Mouse (Mus musculus) mouse embryonic stem cell (cell line): ENCODE results near the gene Setmar.

ENCODE experiments used
- in situ Hi-C, 2 experiments: fragments of 300-500 bp; cut with MboI; formaldehyde crosslinking; loops; 1 replicate in 1 of 2; 3 replicates in 1 of 2; pipeline ENCODE4 v1.14.3; 2019 to 2020; ENCODE audit warnings: low sequenced_read_pairs in 2 of 2, low pct_unique_long_range_greater_than_20kb in 1 of 2, mixed read lengths in 1 of 2; ENCODE audit not compliant: unreplicated experiment in 1 of 2

Gene Setmar

DNA sequence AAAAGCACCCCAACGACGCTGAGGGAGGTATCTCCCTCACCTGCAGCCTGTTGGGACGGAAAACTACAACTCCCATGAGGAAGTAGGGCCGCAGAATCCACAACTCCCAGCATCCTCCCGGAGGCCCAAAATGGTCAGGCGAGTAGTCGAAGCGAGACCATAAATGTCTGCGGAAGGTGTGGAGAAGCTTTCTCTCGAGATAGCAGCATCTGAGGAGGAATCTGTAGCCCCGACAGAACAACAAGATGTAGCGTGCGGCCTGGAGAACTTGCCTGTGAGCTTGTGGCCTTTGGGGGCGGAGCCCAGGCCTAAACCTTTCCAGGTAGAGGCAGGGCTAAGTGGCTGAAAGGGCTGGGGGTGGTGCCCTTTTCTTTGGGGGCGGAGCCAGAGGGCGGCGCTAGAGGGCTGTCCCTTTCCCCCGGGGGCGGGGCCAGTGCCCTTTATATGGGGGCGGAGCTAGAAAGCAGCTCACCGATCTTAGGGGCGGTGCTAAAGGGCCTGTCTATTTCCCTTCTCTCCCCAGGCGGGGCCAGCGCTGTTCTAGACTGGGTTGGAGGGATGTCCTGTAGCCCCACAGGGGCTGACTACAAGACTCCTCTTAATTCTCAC, at the start of gene Setmar:
Gene Setmar (plus strand): TSS at position 128 of the 609 bp plus-strand sequence.
- in situ Hi-C loops: loop anchor here (25.0 kb wide), 1 partner anchor 1253 kb away; the partner anchor contains the start of gene Crbn (in 2 of the 2)

DNA sequence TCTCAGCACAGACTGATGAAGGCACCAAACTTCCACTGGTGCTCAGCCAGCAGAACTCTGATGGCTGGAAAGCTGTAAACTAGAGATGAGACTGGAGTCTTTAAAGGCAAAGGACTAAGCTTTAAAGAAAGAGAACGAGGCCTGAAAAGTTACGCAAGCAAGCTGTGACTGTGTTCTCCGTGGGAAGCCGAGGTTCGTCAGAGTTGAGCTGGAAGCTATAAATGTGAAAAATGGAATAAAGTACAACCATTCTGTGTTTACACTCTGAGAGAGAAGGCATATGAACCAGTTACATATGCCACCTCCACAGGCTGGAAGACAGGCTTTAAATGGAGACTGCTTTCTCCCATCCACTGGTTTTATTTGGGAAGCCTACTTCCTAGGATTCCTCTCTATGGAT, 43.2 kb upstream of the Setmar start:
- in situ Hi-C loops: no loop called here

DNA sequence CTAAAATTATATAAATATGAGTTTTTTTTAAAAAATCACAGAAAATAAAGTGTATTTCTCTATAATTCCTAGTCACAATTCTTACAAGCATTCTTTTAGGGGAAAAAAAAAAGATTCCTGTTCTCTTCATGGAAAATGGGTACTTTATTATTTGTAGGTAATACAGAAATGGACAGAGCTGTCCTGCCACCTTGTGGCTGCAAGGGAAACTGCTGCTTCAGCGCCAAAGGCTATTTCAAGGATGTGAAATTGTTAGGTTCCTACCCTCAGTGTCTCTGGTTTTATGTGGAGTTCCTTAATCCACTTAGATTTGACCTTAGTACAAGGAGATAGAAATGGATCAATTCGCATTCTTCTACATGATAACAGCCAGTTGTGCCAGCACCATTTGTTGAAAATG, 9.8 kb upstream of the Setmar start:
- in situ Hi-C loops: loop anchor here (25.0 kb wide), 1 partner anchor 1243 kb away; the partner anchor contains the start of gene Crbn (in 2 of the 2)

DNA sequence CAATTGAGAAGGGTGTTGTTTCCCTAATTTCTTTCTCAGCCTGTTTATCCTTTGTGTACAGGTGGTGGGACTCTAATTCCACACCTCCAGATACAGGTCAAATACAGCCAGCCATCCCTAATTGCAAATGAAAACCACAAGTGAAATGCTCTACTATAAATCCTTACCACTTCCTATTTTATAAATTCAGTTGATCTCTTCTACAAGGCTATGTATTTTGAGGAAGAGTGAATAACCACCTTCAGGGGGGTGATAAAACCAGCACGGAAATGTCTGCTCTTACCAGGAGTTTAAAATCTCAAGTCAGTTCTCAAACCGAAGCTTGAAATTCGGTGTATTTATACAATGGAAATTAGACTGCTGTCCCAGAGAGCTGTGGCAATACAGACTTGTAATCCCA, 8.9 kb upstream of the Setmar start:
- in situ Hi-C loops: loop anchor here (25.0 kb wide), 1 partner anchor 1244 kb away; the partner anchor contains the start of gene Crbn (in 2 of the 2)

DNA sequence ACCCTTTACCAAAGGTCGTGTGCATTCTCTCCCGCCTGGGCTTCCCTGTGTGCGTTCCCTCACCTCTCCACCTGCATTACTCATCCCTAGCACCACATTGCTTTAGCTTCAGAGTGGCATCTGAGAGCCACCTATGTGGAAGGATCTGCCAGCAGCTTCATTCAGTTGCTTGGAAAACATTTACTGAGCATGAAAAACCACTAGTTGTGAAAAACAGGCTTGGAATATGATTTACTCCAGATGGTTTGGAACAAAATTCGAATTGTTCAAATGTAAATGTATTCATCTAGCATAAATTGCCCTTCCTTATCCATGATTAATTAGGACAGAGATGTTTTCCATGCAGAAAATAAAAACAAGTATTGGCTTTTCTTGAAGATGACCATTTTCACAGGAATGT, 7.5 kb upstream of the Setmar start:
- in situ Hi-C loops: loop anchor here (25.0 kb wide), 1 partner anchor 1245 kb away; the partner anchor contains the start of gene Crbn (in 2 of the 2)

DNA sequence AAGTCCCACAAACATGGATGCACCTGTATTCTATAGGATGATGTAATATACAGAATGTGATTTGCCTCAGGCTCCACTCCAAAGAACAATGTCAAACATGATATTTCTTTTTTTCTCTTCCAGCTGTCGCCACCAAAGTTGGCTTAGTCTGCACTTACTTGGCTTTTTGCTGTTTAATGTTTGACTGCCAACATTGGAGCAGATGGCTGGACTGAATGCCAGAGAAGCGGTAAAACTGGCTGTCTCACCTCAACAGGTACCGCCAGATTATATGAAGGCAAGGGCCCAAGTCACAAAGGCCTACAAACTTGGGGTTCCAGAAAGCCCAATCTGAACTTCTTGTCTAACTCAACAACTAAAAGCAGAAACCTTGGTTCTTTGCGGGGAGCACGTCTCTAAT, 6.8 kb upstream of the Setmar start:
- in situ Hi-C loops: loop anchor here (25.0 kb wide), 1 partner anchor 1246 kb away; the partner anchor contains the start of gene Crbn (in 2 of the 2)

DNA sequence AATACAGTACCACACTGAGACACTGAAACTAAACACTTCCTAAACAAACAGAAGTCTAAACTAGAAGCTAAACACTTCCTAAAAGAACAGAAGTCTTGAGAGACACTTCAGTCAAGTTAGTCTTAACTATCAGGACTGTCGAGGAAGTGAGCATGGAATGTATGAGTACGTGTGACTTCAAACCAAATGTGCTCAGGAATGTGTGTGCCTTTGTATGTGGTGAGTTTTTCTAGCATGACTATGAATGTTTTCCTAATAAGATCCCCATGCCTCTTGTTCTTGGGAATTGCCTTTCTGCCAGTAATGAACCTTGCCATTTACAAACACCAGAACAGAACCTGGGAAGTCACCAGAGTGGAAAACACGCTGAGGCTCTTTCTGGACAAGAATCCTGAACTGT, 3.7 kb upstream of the Setmar start:
- in situ Hi-C loops: loop anchor here (25.0 kb wide), 1 partner anchor 1249 kb away; the partner anchor contains the start of gene Crbn (in 2 of the 2)

DNA sequence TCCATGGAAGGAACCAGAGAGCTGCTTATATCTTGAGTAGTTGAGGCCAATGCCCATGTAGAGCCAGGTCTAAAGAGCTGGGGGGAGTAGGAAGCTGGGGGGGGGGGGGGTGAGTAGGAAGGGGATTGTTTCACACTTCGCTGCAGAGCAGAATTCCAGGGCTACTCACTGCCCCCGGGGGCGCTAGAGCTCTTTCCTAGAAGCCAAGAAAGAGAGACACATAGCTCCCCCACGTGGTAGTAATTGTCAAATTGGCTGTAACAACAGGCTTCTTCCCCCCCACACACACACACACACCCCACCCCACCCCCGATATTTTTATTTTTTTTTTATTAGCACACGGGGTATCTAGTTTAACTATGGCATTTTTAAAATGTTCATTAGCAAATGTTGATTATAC, 738 bp downstream of the Setmar start:
- in situ Hi-C loops: loop anchor here (25.0 kb wide), 1 partner anchor 1253 kb away; the partner anchor contains the start of gene Crbn (in 2 of the 2)

DNA sequence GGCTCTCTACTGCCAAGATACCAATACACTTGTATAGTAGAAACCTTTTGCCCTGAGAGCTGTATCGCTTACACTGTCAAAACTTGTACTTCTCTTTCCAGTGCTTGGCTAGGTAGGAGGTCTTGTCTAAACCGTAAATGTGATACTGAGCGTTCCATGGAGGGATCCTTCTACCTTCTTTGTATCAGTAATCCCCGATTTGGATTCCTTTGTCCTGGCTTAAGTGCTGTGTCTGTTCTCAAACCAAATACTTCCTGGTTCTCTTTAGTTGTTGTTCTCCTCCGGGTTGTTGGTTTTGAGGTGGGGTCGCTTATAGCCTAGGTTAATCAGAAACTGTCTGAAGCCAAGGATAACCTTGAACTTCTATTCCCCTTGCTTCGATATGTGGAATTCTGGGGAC, 6.1 kb downstream of the Setmar start:
- in situ Hi-C loops: loop anchor here (25.0 kb wide), 1 partner anchor 1259 kb away; the partner anchor contains the start of gene Crbn (in 2 of the 2)

DNA sequence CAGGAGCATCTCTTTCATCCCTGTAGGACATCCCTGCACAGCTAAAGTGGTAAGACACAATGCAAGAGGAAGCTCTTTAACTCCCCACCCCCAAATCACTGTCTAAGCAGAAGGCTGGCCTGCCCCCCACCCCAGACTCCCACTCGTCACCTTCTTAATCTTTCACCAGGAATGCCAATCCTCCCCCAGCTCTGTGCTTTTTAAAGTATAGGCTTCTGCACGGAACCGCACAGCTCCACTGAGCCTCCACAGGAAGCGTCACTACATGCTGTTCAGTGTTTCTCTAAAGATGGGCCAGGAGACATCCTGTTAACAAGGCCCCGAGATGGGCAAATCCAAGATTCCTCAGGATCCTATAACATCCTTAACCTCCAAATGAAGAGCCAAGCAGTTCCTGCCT, 8.2 kb downstream of the Setmar start:
- in situ Hi-C loops: loop anchor here (25.0 kb wide), 1 partner anchor 1261 kb away; the partner anchor contains the start of gene Crbn (in 2 of the 2)

DNA sequence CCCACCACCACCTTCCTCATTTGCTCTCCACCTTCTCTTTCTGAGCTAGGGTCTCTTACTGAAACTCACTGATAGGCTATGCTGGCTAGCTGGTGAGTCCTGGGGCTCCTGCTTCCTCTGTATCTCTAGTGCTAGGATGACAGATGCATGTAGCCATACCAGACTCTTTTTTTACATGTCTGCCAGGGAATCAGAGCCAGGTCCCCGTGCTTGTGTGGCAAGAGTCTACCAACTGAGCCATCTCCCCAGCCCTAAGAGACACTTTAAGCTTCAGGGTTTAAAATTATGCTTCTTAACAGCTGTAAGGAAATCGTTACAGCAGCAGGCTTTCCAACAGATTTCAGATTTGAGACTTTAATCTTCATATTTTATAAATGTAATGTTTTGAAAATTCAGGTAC, 9.1 kb downstream of the Setmar start:
- in situ Hi-C loops: loop anchor here (25.0 kb wide), 1 partner anchor 1262 kb away; the partner anchor contains the start of gene Crbn (in 2 of the 2)

DNA sequence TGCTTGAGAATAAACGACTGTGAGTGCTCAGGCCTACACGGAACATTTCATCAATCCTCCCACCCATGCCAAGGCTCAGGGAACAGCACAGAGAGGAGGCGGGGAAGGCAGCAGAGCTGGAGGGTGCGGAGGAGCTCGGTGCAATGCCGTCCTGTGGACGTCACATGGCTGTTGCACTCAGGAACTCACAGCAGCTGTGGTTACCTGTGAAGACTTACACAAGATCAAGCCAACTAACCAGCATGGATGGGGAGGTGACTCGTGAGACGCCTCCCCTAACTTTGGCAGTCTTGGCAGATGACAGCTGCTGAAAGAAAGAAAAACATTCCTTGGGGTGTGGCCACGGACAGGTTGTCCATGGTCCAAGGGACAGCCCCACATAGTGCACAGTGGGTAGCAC, 9.8 kb downstream of the Setmar start:
- in situ Hi-C loops: loop anchor here (25.0 kb wide), 2 partner anchors 638 to 1262 kb away; partner anchors contain the start of gene Crbn (in 2 of the 2)

DNA sequence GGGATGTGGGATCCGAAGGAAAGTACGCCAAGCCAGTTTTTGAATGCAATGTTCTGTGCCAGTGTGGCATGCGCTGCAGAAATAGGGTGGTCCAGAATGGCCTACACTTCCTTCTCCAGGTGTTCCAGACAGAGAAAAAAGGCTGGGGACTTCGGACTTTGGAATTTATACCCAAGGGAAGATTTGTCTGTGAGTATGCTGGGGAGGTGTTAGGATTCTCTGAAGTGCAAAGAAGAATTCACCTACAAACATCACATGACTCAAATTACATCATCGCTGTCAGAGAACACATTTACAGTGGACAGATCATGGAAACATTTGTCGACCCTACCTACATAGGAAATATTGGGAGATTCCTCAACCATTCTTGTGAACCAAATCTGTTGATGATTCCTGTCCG, 11.0 kb downstream of the Setmar start:
- in situ Hi-C loops: loop anchor here in 1 of 2 experiments (25.0 kb wide), 1 partner anchor 636 kb away; no protein-coding TSS in a partner anchor

DNA sequence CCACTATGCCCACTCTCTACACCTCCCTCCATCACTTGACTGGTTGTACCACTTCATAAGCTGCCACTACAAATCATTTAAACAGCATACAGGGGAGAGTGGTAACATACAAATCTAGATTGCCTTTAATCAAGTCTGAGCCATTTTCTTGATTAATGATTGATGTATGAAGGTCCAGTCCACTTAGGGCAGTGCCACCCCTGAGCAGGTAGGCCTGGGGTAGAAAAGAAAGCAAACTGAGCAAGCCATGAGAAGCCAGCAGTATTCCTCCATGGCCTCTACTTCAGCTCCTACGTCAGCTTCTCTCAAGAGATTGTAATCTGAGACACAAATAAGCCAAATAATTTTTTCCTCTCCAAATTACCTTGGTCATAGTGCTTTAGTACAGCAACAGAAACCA, 26.5 kb downstream of the Setmar start:
- in situ Hi-C loops: loop anchor here (10.0 to 25.0 kb wide), 2 partner anchors 314 to 621 kb away; no protein-coding TSS in a partner anchor

DNA sequence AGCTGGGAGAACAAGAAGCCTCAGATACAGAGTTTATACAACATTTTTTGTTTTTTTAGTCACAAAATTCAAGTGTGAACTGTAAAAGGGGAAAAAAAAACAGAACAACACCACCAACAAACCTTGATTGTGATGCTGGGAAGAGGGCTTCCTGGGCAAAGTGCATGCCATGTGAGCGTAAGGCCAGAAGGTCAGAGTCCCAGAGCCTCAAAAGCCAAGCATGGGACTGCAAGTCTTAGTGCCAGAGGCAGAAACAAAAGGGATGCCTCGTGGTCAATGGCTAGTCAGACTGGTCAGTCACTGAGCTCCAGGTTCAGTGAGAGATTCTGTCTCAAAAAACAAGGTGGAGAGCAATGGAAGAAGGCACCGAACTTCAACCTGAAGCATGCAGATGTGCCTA, 27.8 kb downstream of the Setmar start:
- in situ Hi-C loops: loop anchor here (10.0 to 25.0 kb wide), 2 partner anchors 312 to 620 kb away; no protein-coding TSS in a partner anchor

DNA sequence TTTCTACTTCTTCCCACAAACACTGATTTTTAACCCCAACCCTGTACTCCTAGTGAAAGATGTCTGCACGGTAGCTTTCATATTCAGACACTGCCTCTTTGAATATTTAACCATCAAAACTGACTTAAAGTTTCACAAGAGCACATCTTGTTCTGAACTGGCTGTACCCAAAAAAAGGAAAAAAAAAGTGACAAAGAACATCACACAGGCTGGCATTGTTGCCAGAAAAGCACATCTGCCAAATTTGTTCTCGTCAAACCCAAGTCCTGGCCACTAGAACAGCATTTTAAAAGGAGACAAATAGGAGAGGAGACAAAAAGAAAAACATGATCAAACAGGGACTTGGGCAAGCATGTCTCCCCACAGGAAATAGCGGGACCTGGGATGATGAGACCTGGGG, 28.6 kb downstream of the Setmar start:
- in situ Hi-C loops: loop anchor here (10.0 to 25.0 kb wide), 2 partner anchors 311 to 619 kb away; no protein-coding TSS in a partner anchor

DNA sequence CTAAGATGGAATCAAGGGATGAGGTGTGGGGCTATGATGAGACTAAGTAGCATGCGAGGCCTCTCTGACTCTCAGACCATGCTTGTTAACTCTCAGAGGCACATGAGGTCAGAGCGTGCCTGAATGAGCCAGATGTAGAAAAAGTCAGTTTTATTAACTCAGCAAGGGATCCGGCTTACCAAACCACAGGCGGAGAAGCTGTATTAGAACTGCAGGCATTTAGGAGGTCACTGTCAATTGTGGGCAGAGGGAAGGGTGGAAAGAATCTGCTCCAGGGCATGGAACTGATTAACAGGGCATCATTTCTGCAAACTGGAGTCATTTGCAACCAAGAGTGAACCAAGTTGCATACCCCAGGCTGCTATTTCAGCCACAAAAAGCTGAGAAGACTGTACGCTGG, 30.6 kb downstream of the Setmar start:
- in situ Hi-C loops: loop anchor here (10.0 to 25.0 kb wide), 2 partner anchors 309 to 617 kb away; no protein-coding TSS in a partner anchor

DNA sequence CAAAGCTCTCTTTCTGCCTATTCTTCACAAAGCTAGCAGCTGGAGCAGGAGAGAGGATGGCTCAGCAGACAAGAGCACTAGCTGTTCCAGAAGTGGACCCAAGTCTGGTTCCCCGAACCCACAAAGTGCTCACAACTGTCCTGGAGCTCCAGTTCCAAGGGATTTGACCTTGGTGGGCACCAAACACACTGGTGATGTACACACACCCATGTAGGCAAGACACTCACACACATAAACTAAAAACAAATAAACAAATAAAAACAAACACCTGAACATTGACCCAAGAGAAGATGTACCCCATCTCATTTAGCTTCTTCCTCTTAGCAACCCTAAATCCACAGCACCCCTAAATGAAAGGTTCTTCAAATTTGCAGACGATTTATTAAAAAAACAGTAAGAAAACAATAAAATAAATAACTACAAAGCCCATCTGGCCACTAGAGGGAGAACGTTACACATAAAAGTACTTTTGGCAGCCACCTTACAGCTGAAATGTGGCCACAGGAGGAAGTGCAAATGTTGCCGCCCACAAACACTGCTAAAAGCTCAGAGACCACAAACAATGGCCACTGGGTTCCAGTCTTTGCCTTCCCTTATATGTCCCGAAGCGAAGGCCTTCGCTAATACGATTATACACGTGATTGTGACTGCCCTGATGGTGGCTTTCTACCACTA, 33.5 kb downstream of the Setmar start:
- in situ Hi-C loops: loop anchor here (10.0 to 25.0 kb wide), 2 partner anchors 306 to 614 kb away; no protein-coding TSS in a partner anchor

DNA sequence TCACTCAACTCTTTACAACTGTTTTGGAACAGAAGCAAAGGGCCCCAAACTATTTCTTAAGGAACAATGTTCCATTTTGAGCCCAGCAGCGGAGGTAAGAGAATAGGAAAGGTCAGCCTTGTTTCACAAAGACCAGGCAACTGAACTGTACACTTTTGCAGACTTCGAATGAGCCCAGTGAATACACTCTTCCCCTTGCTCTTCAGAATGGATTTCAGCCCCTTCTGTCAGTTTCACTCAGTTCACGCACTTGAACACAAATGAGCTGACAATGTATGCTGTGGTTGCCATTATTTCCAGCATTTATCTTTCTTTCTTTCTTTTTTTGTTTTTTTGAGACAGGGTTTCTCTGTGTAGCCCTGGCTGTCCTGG, 34.0 kb downstream of the Setmar start:
- in situ Hi-C loops: loop anchor here (10.0 to 25.0 kb wide), 2 partner anchors 306 to 613 kb away; no protein-coding TSS in a partner anchor
